Mouse (Mus musculus) spleen, adult 2 months (tissue): ENCODE results near the gene Ptpa.

Source experiments
- CTCF ChIP-seq: fragments of 200-500 bp; IDR thresholded peaks from 2 replicates; pipeline ENCODE4 v1.5.1; 2011; ENCODE audit warnings: mild to moderate bottlenecking, inconsistent platforms; ENCODE audit not compliant: insufficient read depth, insufficient read length, insufficient replicate concordance; ENCODE audit errors: extremely low read depth
- POLR2A ChIP-seq: fragments of 200-500 bp; IDR thresholded peaks from 2 replicates; pipeline ENCODE4 v1.6.1; 2011; ENCODE audit warnings: low read depth, low read length, inconsistent platforms

- TF ChIP-seq CTCF (no peak), POLR2A (no peak)
These were observed 27.4 kb downstream of the Ptpa start for GRCm38 (mm10) chr2:30443281-30443680.
